Mouse (Mus musculus) right cerebral cortex, adult 18-20 months (tissue): ENCODE data around the gene Tmem192.
"Not testable (repeated sequence)": the region's sequence is repeated elsewhere in the genome, so short reads cannot be mapped to it uniquely, and the experiment has no call there.

Experiments
- DNase-seq: peaks from one replicate; pipeline ENCODE4 v3.0.0; 2022; ENCODE audit warnings: mixed read lengths

The Tmem192 gene

DNA sequence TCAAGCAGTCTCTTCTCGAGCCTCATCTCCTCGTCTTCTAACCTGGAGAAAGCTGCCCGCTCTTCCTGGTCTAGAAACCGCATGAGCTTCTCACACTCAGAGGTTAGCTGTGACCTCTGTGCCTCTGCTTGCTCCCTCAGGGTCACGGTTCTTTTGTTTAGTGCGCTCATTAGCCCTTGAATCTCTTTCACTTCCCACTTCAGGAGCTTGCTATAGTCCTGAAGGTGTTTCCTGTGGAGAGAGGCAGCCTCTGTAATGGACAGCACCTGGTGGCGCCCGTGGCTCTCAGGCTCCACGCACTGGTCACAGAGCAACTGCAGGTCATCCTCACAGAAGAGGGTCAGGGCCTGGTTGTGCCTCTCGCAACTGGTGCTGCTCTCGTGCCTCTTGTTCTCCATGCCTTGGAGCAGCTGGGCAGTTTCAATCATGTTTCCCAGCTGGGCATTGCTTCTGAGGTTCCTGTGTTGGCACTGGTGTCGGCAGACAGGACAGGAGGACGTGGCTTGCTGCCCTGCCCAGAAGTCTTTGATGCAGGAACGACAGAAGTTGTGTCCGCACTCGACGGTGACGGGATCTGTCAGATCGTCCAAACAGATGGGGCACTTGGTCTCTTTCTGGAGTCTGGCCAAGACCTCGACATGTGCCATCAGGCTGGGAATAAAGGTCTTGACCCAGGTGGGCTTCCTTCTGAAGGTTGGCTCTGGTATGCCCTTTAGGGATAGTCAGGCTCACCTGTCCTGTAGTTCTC is 36.3 kb downstream of the Tmem192 start:
- no peak for DNase-seq

DNA sequence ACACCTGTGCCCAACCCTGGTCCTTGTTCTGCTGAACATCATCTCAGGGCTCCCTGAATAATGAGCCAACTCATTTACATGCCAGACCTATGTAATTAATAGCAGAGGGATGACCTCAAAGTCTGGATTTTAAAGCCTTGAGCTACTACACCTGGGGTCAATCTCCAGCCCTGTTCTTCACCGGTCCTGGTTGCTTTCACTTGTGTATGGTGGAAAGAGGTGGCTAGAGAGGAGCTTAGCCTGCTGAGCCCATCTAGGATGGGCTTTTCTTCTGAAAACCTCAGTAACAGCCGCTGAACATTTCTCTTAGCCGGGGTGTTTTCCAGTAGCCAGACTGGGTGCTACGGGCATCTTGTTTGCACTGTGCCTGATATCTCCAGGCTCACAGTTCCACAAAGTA is 40.7 kb downstream of the Tmem192 start, which contains the start of gene Trim75:
Gene Trim75 (minus strand): TSS at position 101 of the 400 bp plus-strand sequence.
- DNase-seq, result no peak

DNA sequence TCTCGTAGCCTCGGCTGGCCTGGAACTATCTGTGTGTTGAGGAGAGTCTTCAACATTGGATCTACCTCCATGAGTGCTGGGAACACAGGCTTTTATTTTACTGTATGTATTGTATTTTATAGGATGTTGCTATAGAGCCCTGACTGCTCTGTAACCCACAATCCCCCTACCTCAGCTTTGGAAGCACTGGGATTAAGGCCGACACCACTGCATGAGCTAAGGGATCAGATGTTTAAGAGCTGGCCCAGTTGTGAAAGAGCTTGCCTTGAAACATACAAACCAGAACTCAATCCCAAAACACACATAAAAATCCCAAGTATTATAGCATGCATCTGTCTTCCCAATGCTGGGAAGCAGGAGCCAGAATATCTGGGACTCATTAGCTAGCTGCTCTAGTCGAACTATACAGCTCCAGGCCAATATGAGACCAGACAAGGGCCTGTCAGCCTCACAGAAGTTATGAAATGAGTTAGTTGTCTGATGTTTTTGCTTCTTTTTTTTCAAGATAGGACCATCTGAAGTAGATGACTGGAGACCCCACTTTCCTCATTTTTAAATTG is 51.9 kb downstream of the Tmem192 start:
- no peak for DNase-seq

DNA sequence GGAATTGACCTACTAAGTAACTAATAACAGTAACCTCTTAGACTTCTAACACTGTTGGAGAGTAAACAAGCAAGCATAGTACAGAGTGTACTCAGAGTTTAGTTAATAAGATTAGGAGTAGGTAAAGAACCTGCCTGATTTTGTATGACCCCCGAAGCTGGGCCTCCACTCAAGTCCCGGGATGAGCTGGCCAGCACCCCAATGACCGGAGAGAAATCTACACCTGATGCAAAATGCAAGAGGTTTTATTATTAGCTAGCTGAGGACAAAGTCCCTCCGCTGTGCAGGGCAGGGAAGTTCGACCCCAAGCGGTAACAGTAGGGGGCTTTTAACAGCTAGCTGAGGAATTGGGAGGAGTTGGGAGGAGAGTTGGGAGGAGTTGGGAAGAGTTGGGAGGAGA is 60.6 kb downstream of the Tmem192 start:
- DNase-seq, result not testable (repeated sequence)

DNA sequence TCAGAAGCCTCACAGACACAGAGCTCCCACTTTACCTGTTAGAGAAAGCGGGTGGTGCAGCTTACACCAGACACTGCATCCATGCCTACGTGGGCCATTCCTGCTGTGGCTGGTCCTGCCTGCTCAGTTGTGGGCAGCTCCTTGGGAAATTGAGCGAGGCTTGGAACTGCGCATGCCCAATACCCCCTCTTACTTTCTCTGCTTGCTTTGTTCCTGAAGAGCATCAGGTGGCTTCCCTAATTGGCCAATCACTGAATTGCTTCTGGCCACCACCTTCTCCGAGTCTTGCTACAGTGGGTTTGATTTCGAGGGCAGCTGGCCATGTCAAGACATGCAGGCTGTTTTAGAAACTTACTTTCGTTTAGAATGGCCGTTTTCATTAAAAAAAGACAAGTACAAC is 71.4 kb downstream of the Tmem192 start, which contains the start of the genes Trim61 and Trim60:
Gene Trim61 (minus strand): TSS at position 101 of the 400 bp plus-strand sequence.
Gene Trim60 (minus strand): TSS at position 162 of the 400 bp plus-strand sequence.
- DNase-seq, result no peak
